Mouse (Mus musculus) adrenal gland, postnatal 4 days (tissue): ENCODE data around the gene Idua. TPM values are rescaled to one million over a fixed set of nuclear protein-coding genes. Genes with fewer than 3 reads are reported as not detected.
A peak's percentile ranks its signal among the peaks of the same experiment; 100 is the strongest.

ENCODE experiments used
- DNase-seq, 2 experiments: peaks; one replicate each; pipeline ENCODE4 v3.0.0; 2021 to 2022; ENCODE audit warnings: low spot score in 2 of 2, mixed read lengths in 2 of 2
- total RNA-seq, 2 experiments: library from RNA; stranded (reverse); gene quantifications; 2 replicates each; pipeline ENCODE4 v1.2.3; 2021

Gene Idua
- total RNA-seq, 2 experiments from 2014 or later, result 17.7 to 17.8 TPM

DNA sequence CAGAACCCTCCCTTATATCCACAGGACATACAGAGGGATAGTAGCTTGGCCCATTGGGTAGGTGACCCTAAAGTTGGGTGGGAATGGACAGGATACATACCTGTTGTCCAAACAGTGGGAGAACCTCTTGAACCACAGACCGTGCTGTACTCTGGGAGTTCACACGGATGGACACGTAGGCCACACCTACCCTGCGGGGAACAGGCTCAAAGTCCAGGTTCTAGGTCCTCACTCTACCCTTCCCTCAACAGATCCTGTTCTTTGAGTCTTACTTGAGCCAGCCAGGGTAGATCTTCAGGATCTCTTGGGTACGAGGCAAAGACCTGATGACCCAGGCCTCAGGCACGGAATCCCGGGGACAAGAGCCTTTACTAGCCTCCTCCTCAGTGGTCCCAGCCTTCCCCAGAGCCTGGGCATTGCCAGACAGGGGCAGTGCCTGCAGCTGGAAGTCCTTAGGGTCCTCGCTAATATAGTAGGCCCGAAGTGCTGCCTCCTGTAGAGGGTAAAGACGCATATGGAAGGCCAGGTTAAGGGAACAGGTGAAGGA is 5.6 kb upstream of the Idua start:
- no peak for DNase-seq

- no peak for DNase-seq
Measured at GRCm38 (mm10) chr5:108655381-108655780, 4.8 kb upstream of the Idua start.

DNA sequence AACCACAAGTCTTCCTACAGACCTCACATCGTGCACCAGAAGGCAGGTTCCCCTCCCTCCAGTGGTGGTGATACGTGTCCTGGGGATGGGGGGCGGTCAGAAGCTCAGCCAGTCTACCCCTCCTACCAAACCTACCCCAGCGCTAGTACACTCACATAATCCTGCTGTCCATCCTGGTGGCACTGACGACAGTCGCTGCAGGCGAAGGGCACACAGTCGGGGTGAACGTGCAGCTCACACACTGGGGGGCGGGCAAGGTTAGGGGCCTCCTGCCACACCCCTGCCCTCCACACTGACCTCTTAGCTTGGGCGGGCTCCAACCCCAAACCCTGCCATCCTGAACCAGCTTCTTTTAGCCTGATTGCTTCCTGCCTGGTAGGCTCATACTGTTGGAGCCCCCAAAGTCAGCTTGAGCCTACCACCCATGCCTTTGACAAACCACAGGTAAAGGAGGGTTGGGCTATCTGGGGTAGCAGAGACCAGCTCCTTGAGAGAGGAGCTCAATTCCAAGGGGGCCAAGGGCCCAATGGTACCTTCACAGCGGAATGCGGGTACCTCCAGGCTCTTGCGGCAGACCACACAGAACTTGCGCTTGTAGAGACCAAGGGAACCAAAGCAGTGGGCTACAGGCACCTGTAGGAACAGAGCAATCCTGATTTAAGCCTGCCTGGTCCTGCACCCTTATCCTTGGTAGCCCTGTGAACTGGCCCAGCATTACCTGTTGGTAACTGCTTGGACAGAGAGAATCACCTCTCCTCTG is 4.1 kb upstream of the Idua start:
- DNase-seq, result no peak

DNA sequence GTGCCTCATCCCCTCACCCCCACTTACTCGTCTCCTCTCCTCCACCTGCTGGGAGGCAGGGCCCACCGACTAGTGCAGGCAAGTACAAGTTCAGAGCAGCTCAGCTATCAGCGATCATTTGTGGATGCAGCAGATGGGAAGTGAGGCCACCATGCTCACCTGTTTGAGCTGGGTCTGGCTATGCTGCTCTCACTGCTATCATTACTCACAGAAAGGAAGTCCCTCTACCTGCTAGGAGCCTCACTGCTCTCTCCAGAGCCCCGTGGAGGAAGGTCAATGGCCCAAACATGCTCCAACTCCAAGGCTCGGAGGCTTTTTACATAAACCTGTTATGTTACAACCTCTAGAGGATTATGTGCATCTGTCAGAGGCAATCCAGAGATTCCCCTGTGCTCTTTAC is 2.7 kb upstream of the Idua start:
- DNase-seq, result no peak

- DNase-seq, result no peak
Measured at GRCm38 (mm10) chr5:108658611-108659010, 1.5 kb upstream of the Idua start.

GRCm38 (mm10) chr5:108660632-108661268 is 619 bp downstream of the Idua start:
- DNase-seq, result peak; percentile 77 to 84

DNA sequence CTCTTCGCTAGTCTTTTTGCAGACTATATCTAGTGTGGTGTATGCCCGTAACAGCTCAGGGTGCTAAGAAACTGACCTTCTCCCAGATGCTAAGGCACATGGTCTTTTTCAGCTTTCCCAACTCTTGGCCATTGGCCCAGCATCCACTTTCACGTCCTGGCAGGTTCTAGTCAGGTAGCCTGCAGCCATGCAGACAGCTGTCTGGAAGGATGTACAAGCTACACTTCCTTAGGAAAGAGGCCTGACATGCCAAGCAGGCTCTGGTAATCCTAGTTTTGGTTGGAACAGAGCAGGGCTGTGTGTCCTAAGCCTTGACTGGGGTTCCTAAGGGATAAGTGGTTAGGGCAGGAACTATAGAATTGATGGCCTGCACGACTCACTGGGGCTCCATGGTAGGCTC is 2.6 kb downstream of the Idua start:
- DNase-seq, result no peak

- no peak for DNase-seq
Measured at GRCm38 (mm10) chr5:108665066-108665465, 4.9 kb downstream of the Idua start.

DNA sequence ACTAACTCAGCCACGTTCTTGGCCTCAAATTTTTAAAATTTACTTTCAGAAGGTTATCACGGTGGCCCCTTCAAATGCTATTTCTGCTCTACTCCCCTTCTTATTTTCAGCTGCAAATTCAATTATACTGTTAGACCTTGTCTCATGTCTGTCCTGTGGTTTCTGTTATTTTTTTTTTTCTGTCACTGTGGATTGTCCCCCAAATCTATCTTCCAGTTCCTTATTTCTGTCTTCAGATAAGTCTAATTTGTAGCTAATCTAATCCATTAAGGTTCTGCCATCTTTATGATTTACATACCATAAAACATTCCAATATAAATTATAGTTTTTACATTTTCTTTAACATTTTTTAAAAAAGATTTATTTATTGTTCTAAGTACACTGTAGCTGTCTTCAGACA is 7.2 kb downstream of the Idua start:
- no peak for DNase-seq

DNA sequence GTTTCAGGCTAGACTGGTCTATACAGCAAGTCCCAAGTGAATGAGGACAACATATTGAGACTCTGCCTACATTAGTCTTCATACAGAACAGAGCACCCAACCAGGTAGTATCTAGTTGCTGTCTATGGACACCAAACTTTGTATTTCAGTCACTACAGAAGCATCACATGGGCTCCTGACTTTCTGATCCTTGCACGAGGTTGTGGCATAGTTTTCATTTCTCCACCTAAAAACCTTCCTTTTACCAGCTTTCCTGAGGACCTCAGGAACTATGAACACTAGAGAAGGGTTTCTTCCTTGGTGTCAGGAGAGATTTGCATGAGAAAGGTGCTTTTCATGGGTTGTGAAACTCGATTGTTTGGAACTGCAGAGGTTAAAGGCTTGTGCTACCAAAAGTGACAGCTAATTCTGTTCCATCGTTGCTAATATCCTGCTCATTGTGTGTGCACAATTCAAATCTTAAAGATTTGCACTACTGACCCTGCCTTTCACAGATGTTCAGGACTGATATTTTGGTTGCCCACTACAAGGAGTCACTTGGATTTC is 8.3 kb downstream of the Idua start:
- no peak for DNase-seq

DNA sequence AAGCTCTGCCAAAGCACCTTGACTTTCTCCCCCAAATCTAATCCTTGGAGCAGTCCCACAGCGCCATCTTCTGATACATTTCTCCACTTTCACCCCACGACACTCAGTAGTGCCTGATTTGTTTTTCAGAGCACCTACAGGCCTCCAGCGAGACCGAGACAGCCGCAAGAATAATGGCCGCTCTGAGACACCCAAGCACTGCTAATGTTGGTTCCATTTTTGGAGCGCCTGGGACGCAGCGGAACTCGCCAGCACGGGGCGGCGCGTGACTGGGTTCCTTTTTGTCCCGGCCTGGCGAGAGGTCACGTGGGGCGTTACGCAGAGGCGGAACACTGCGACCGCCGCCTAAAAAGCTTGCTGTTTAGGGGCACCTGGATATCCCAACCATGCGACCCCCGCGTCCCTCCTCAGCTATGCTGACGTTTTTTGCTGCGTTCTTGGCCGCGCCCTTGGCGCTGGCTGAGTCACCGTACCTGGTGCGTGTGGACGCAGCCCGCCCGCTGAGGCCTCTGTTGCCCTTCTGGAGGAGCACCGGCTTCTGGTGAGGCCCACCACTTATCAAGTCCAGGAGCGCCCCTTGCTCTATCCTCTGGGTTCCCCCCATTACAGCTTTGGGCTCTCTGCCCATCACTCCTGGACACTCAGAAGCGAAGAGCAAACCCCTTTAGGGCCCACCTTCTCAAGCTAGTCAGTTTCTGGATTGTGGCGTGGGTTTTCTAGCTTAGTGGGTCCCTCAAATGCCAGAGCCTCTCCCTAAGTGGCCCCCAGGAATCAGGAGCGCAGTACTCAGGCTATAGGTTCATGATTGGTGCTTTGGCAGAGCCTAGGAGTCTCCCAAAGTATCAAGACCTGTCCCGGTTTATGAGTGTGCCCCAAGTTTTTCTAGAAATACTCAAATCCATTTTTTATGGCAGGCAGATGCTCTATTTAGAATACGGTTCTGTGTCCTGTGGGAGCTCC is 9.1 kb downstream of the Idua start, which contains the start of gene Dgkq:
Dgkq (minus strand) TSS at position 696 of the 960 bp plus-strand sequence.
- DNase-seq, result peak; percentile 50 to 77

DNA sequence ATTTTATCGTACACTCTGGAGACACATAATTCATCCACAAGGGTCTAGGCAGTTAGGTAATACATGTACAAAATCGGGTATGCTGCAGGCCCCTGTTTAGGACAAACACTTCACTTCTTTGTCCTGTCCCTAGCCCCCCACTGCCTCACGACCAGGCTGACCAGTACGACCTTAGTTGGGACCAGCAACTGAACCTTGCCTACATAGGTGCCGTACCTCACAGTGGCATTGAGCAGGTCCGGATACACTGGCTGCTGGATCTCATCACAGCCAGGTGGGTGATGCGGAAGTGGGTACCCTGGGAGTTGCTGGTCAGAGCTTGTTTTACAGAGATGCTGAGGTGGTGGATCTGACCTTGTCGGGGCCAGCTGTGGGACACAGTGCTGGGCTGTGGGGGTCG is 9.9 kb downstream of the Idua start:
- no peak for DNase-seq

DNA sequence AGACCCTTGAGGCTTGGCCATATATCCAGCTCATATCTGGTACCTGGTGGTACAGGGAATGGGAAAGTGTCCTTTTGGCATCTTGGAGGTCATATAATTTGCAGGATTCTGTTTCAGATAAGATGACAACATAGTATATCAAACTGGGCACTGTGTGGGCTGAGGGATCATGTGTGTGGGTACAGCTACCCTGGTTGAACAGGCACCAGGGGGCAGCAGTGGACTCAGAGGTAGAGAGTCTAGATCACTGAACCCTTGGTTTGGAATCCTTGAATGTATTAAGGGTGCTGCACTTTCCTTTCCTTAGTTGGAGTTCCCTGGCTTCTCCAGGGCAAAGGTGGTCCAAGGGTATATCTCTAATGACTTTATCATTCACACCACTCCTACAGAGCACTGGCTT is 10.7 kb downstream of the Idua start:
- no peak for DNase-seq

DNA sequence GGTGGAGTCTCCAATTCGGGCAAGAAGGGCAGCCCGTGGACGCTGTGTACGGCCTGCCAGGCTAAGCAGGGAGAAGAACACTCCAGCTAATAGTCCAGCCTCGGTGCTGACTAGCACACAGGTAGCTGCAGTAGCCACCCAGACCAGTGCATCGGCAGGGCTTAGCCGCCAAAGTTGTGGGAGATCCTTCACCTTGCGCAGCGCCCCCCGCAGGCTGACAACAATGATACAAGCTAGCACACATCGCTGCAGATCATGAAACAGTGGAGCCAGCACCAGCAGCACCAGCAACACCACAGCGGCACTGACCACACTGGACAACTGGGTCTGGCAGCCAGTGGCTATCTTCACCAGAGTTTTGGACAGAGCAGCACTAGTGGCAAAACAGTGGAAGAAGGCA is 11.6 kb downstream of the Idua start:
- DNase-seq, result no peak

- no peak for DNase-seq
Measured at GRCm38 (mm10) chr5:108674624-108675023, 14.5 kb downstream of the Idua start.

GRCm38 (mm10) chr5:108675251-108675816 is 15.2 kb downstream of the Idua start, which contains the start of gene Slc26a1:
Gene Slc26a1 (minus strand): TSS chr5:108675569.
- no peak for DNase-seq

DNA sequence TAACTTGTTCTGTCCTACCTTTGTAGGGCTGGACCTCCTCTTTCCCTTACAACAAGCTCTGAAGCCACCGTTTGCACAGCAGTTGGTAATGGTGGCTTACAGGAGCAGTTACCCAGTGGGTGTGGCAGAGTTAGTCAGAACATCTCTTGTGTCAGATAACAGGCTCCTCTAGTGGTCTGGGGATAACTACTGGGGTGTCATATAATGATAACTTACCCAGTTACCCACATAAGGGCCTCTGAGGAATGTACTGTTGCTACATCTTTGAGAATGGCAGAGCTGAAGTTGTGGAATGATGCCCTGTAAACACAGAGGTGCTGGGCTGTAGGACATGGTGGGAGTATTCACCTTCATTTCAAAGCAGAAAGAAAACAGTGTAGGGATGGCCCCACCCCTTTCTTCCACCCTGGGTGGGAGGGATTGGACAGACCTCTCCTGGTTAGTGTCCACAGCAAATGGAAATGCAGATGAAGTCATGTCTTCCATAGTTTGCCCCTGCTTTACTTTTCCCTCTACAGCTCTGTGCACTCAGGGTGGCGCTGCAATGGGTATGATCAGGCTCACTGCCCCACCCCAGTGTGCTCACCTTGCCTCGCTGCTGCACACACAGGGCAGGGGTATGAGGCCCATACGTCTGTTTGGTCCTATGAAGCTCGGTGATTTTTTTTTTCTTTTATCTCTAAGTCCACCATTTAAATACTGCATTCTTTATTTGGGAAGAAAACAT is 16.8 kb downstream of the Idua start:
- no peak for DNase-seq

DNA sequence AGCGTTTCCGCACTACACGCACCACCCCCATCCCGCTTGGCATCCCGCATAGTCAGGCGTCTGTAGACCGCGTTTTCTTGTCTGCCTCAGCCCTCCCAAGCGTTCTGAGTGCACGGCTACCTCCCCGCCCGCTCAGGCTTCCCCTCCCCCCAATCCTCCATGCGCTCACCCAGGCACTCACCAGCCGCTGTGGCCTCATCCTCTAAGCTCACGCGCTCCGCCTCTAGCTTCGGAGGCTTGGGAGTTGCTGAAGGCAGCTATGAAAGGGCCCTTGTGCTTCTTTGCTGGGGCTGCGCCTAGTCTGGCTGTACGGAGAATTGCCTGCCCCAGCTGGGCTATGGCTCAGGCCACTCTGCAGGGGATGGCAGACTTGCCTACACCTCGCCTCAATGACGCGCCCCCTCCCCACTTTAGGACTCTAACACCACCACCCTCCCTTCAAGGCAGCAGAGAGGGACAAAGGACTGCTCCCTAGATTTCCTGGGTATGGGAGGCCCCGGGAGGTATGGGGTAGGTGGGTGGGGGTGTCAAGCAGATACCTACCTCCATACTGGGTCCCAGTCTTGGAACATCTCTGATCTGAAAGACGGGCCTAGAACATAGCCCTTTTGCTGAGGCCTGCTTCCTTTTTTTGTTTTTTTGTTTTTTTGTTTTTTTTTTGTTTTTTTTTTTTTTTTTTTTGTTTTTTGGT is 17.6 kb downstream of the Idua start:
- no peak for DNase-seq

- no peak for DNase-seq
Measured at GRCm38 (mm10) chr5:108678296-108678854, 18.2 kb downstream of the Idua start.
